Mouse (Mus musculus) liver, embryonic 12.5 days (tissue): ENCODE measurements around the gene Brf1. TPM values are rescaled to one million over a fixed set of nuclear protein-coding genes. Genes with fewer than 3 reads are reported as not detected.

Source experiments
- ATAC-seq: fragments of 200-750 bp; cut with Nextera tagmentation; 2 replicates; pipeline ENCODE4 v1.8.0; 2017; ENCODE audit warnings: moderate number of reproducible peaks, mild to moderate bottlenecking, moderate library complexity
- H3K27ac ChIP-seq: fragments of 300-500 bp; sonication (generic); 2 replicates; pipeline ENCODE4 v1.5.1; 2016; ENCODE audit warnings: mild to moderate bottlenecking
- H3K27me3 ChIP-seq: fragments of 300-500 bp; sonication (generic); replicated peaks from 2 replicates; pipeline ENCODE4 v1.6.1; 2016; ENCODE audit warnings: mild to moderate bottlenecking, moderate library complexity
- H3K36me3 ChIP-seq: fragments of 300-500 bp; sonication (generic); 2 replicates; pipeline ENCODE4 v1.6.1; 2016; ENCODE audit warnings: mild to moderate bottlenecking, moderate library complexity
- H3K4me1 ChIP-seq: fragments of 300-500 bp; sonication (generic); 2 replicates; pipeline ENCODE4 v1.6.1; 2016
- H3K4me2 ChIP-seq: fragments of 300-500 bp; sonication (generic); 2 replicates; pipeline ENCODE4 v1.6.1; 2016; ENCODE audit warnings: mild to moderate bottlenecking, moderate library complexity
- H3K4me3 ChIP-seq: fragments of 300-500 bp; sonication (generic); 2 replicates; pipeline ENCODE4 v1.5.1; 2016; ENCODE audit warnings: mild to moderate bottlenecking, moderate library complexity
- H3K9ac ChIP-seq: fragments of 300-500 bp; sonication (generic); 2 replicates; pipeline ENCODE4 v1.6.1; 2016; ENCODE audit warnings: mild to moderate bottlenecking, moderate library complexity
- H3K9me3 ChIP-seq: fragments of 300-500 bp; sonication (generic); replicated peaks from 2 replicates; pipeline ENCODE4 v1.6.1; 2016; ENCODE audit warnings: mild to moderate bottlenecking, moderate library complexity
- WGBS: fragments of 180-500 bp; shearing (Covaris S2); methylation state at CpG from one replicate; pipeline ENCODE4 v1.1.7; 2016; ENCODE audit not compliant: insufficient replicate concordance; 5-methylcytosine and 5-hydroxymethylcytosine counted together
- polyA plus RNA-seq: library from polyadenylated mRNA; unstranded; fragments of >200 nt; fragmentation: Nextera tagmentation; extraction: Ambion mirVana; gene quantifications from 2 replicates; pipeline ENCODE4 v1.2.1, GENCODE M21; 2016

Brf1 gene
- polyA plus RNA-seq, 1 experiment from 2014 or later: 47.1 TPM

GRCm38 (mm10) chr12:112999569-113000293 lies 773 bp downstream of the Brf1 start:
- H3K9ac ChIP-seq: peak overlapping the region; percentile 94

GRCm38 (mm10) chr12:112994153-112994552 lies 6.4 kb downstream of the Brf1 start:
- no peak overlapping the region for H3K4me3 ChIP-seq
- H3K4me1 ChIP-seq: peaks cover 58% of the 10 kb centered on the region
- H3K27me3 ChIP-seq: no peaks in the 10 kb centered on the region
- H3K27ac ChIP-seq: no peak overlapping the region
- H3K9me3 ChIP-seq: no peaks in the 10 kb centered on the region; the same call in 1 of the 2 replicates
- WGBS: 66% methylated on average over 4 of the region's 4 CpGs
- ATAC-seq: no peak
- H3K9ac ChIP-seq: no peak overlapping the region
- H3K4me2 ChIP-seq: no peak overlapping the region
- H3K36me3 ChIP-seq: peaks cover 63% of the 10 kb centered on the region

More at GRCm38 (mm10) chr12:112999569-113000293, 773 bp downstream of the Brf1 start:
- Histone ChIP-seq H3K36me3 (peaks cover 31% of the 10 kb centered on the region), H3K27ac (peak overlapping the region; percentile 98), H3K9me3 (no peaks in the 10 kb centered on the region; the same call in 1 of the 2 replicates), H3K27me3 (0 out of 2 replicates have a peak, but pooled peaks cover 7% of the 10 kb centered on the region), H3K4me1 (peaks cover 41% of the 10 kb centered on the region), H3K4me3 (peak overlapping the region; percentile 91), H3K4me2 (peak overlapping the region; percentile 92)
- ATAC-seq: no peak
- WGBS: under 1% methylated on average over 55 of the region's 56 CpGs

GRCm38 (mm10) chr12:112991444-112991843 lies 9.1 kb downstream of the Brf1 start:
- Histone ChIP-seq H3K36me3 (peaks cover 68% of the 10 kb centered on the region), H3K4me3 (no peak overlapping the region), H3K27ac (peak overlapping the region; percentile 52; the same call in 1 of the 2 replicates), H3K4me1 (peaks cover 38% of the 10 kb centered on the region), H3K9me3 (no peaks in the 10 kb centered on the region; the same call in 1 of the 2 replicates), H3K9ac (no peak overlapping the region), H3K4me2 (no peak overlapping the region), H3K27me3 (no peaks in the 10 kb centered on the region)
- WGBS: 17% methylated on average over 2 of the region's 2 CpGs
- peak; percentile 40; the same call in 1 of the 2 replicates for ATAC-seq

GRCm38 (mm10) chr12:112990706-112991405 lies 9.6 kb downstream of the Brf1 start:
- Histone ChIP-seq H3K9ac (no peak overlapping the region), H3K27me3 (no peaks in the 10 kb centered on the region), H3K4me2 (no peak overlapping the region), H3K36me3 (peaks cover 68% of the 10 kb centered on the region), H3K4me1 (peaks cover 37% of the 10 kb centered on the region), H3K4me3 (no peak overlapping the region), H3K27ac (no peak overlapping the region), H3K9me3 (no peaks in the 10 kb centered on the region; the same call in 1 of the 2 replicates)
- 62% methylated on average over 5 of the region's 5 CpGs for WGBS
- no peak for ATAC-seq

GRCm38 (mm10) chr12:112987877-112988276 lies 12.6 kb downstream of the Brf1 start:
- WGBS: 59% methylated on average over 6 of the region's 6 CpGs
- Histone ChIP-seq H3K4me2 (no peak overlapping the region), H3K27me3 (no peaks in the 10 kb centered on the region), H3K4me1 (peaks cover 25% of the 10 kb centered on the region), H3K4me3 (no peak overlapping the region), H3K27ac (no peak overlapping the region), H3K9me3 (no peaks in the 10 kb centered on the region), H3K36me3 (peaks cover 81% of the 10 kb centered on the region), H3K9ac (no peak overlapping the region)
- no peak for ATAC-seq

GRCm38 (mm10) chr12:112985346-112985745 lies 15.2 kb downstream of the Brf1 start:
- no peak for ATAC-seq
- H3K4me3 ChIP-seq: no peak overlapping the region
- no peaks in the 10 kb centered on the region for H3K27me3 ChIP-seq
- no peak overlapping the region for H3K9ac ChIP-seq
- WGBS: 85% methylated on average over 6 of the region's 6 CpGs
- H3K36me3 ChIP-seq: peaks cover 84% of the 10 kb centered on the region
- no peak overlapping the region for H3K27ac ChIP-seq
- no peak overlapping the region for H3K4me2 ChIP-seq
- no peaks in the 10 kb centered on the region for H3K9me3 ChIP-seq
- peaks cover 9% of the 10 kb centered on the region for H3K4me1 ChIP-seq

- H3K27me3 ChIP-seq: no peaks in the 10 kb centered on the region
- ATAC-seq: peak; percentile 45; the same call in 1 of the 2 replicates
- peaks cover 7% of the 10 kb centered on the region for H3K4me1 ChIP-seq
- H3K9ac ChIP-seq: no peak overlapping the region
- H3K27ac ChIP-seq: no peak overlapping the region
- H3K9me3 ChIP-seq: no peaks in the 10 kb centered on the region
- no peak overlapping the region for H3K4me3 ChIP-seq
- no peak overlapping the region for H3K4me2 ChIP-seq
- peaks cover 94% of the 10 kb centered on the region for H3K36me3 ChIP-seq
- WGBS: 83% methylated on average over 2 of the region's 2 CpGs
Measured at GRCm38 (mm10) chr12:112982031-112982430, 18.5 kb downstream of the Brf1 start.

- ATAC-seq: no peak
- Histone ChIP-seq H3K4me3 (peak overlapping the region; percentile 75), H3K4me2 (peak overlapping the region; percentile 94), H3K9me3 (no peaks in the 10 kb centered on the region), H3K4me1 (peaks cover 21% of the 10 kb centered on the region), H3K36me3 (peaks cover 77% of the 10 kb centered on the region), H3K27ac (peak overlapping the region; percentile 81), H3K9ac (peak overlapping the region; percentile 82), H3K27me3 (no peaks in the 10 kb centered on the region)
- WGBS: 56% methylated on average over 12 of the region's 12 CpGs
Measured at GRCm38 (mm10) chr12:112977156-112977555, 23.3 kb downstream of the Brf1 start.

- Histone ChIP-seq H3K4me3 (peak within 1 kb of the TSS; percentile 75), H3K4me1 (peaks cover 21% of the 10 kb centered on the region), H3K9ac (peak within 1 kb of the TSS; percentile 82), H3K36me3 (peaks cover 77% of the 10 kb centered on the region), H3K27ac (peak within 1 kb of the TSS; percentile 81), H3K9me3 (no peaks in the 10 kb centered on the region), H3K4me2 (peak within 1 kb of the TSS; percentile 94), H3K27me3 (no peaks in the 10 kb centered on the region)
- under 1% methylated on average over 77 of the region's 80 CpGs for WGBS
- ATAC-seq: peak; percentile 93
Measured at GRCm38 (mm10) chr12:112976371-112977073, 24.0 kb downstream of the Brf1 start, which contains the start of gene Btbd6. Gene Btbd6 (plus strand): TSS chr12:112976482.

GRCm38 (mm10) chr12:112974736-112975135 lies 25.8 kb downstream of the Brf1 start:
- H3K27ac ChIP-seq: no peak overlapping the region
- H3K9ac ChIP-seq: no peak overlapping the region
- no peak for ATAC-seq
- H3K27me3 ChIP-seq: no peaks in the 10 kb centered on the region
- H3K4me2 ChIP-seq: no peak overlapping the region
- H3K4me3 ChIP-seq: no peak overlapping the region
- 76% methylated on average over 9 of the region's 9 CpGs for WGBS
- H3K4me1 ChIP-seq: peaks cover 21% of the 10 kb centered on the region
- no peaks in the 10 kb centered on the region for H3K9me3 ChIP-seq
- peaks cover 76% of the 10 kb centered on the region for H3K36me3 ChIP-seq

- H3K36me3 ChIP-seq: peaks cover 99% of the 10 kb centered on the region
- H3K27me3 ChIP-seq: no peaks in the 10 kb centered on the region
- H3K4me3 ChIP-seq: no peak overlapping the region
- H3K27ac ChIP-seq: no peak overlapping the region
- H3K9ac ChIP-seq: no peak overlapping the region
- WGBS: 52% methylated on average over 6 of the region's 6 CpGs
- ATAC-seq: 0 out of 2 replicates have a peak, but pooled peaks have one; percentile 22
- no peaks in the 10 kb centered on the region for H3K4me1 ChIP-seq
- no peak overlapping the region for H3K4me2 ChIP-seq
- no peaks in the 10 kb centered on the region for H3K9me3 ChIP-seq
Measured at GRCm38 (mm10) chr12:112969616-112970015, 30.9 kb downstream of the Brf1 start.
